Mouse (Mus musculus) thymus, adult 2 months (tissue): ENCODE data around the gene Gm20388.

Experiments
- CTCF ChIP-seq: fragments of 200-500 bp; IDR thresholded peaks from 2 replicates; pipeline ENCODE4 v1.5.1; 2012; ENCODE audit warnings: mild to moderate bottlenecking, control low read depth, low read length, moderate library complexity, borderline replicate concordance; ENCODE audit not compliant: control insufficient read depth, poor library complexity, insufficient read depth; ENCODE audit errors: extremely low read depth
- POLR2A ChIP-seq: fragments of 200-500 bp; IDR thresholded peaks from 2 replicates; pipeline ENCODE4 v1.6.1; 2012; ENCODE audit warnings: mild to moderate bottlenecking, low read length, control low read depth, moderate library complexity; ENCODE audit not compliant: control insufficient read depth, poor library complexity, insufficient read depth; ENCODE audit errors: extremely low read depth

- no peak for TF ChIP-seq POLR2A
- TF ChIP-seq CTCF = no peak
Observed at GRCm38 (mm10) chr8:120083261-120083660, 172.6 kb downstream of the Gm20388 start.
